Mouse (Mus musculus): Measurements from ENCODE around the gene Pla2g2c. TPM values are rescaled to one million over a fixed set of nuclear protein-coding genes. Genes with fewer than 3 reads are reported as not detected.

Gene Pla2g2c
- polyA plus RNA-seq, 1 experiment from 2014 or later = 0.25 TPM

- TF ChIP-seq CTCF (IDR thresholded peaks at IDR 0.05; ENCODE audit: low read depth) = no peak
- Histone ChIP-seq H3K4me1 (ENCODE audit: insufficient read depth) (no peaks in the 10 kb centered on the region; the same call in 1 of the 2 replicates), H3K4me3 (ENCODE audit: low read depth, low read length) (no peak overlapping the region), H3K9me3 (ENCODE audit: low read depth, low read length) (no peaks in the 10 kb centered on the region), H3K27ac (ENCODE audit: low read depth) (no peak overlapping the region), H3K27me3 (ENCODE audit: insufficient read depth, low read length) (peaks cover 38% of the 10 kb centered on the region; the same call in 1 of the 2 replicates), H3K9ac (no peak overlapping the region), H3K36me3 (ENCODE audit: insufficient read depth) (no peaks in the 10 kb centered on the region), H3K4me2 (no peak overlapping the region)
- WGBS = 7% methylated on average over 4 of the region's 4 CpGs
- ATAC-seq (ENCODE audit: insufficient read depth) (no peak), DNase-seq (no peak)
Observed at GRCm38 (mm10) chr4:138690561-138690960, 34.0 kb upstream of the Pla2g2c start.

GRCm38 (mm10) chr4:138691443-138692181, 33.0 kb upstream of the Pla2g2c start:
- H3K4me2 ChIP-seq = no peak overlapping the region
- H3K27ac ChIP-seq (ENCODE audit: low read depth) = no peak overlapping the region
- peaks cover 42% of the 10 kb centered on the region; the same call in 1 of the 2 replicates for H3K27me3 ChIP-seq (ENCODE audit: insufficient read depth, low read length)
- WGBS = 7% methylated on average over 19 of the region's 19 CpGs
- H3K4me1 ChIP-seq (ENCODE audit: insufficient read depth) = no peaks in the 10 kb centered on the region; the same call in 1 of the 2 replicates
- no peak overlapping the region for H3K9ac ChIP-seq
- no peaks in the 10 kb centered on the region for H3K9me3 ChIP-seq (ENCODE audit: low read depth, low read length)
- no peak for DNase-seq
- no peak overlapping the region for H3K4me3 ChIP-seq (ENCODE audit: low read depth, low read length)
- no peak for ATAC-seq (ENCODE audit: insufficient read depth)
- no peak for TF ChIP-seq CTCF (IDR thresholded peaks at IDR 0.05; ENCODE audit: low read depth)
- H3K36me3 ChIP-seq (ENCODE audit: insufficient read depth) = no peaks in the 10 kb centered on the region

DNA sequence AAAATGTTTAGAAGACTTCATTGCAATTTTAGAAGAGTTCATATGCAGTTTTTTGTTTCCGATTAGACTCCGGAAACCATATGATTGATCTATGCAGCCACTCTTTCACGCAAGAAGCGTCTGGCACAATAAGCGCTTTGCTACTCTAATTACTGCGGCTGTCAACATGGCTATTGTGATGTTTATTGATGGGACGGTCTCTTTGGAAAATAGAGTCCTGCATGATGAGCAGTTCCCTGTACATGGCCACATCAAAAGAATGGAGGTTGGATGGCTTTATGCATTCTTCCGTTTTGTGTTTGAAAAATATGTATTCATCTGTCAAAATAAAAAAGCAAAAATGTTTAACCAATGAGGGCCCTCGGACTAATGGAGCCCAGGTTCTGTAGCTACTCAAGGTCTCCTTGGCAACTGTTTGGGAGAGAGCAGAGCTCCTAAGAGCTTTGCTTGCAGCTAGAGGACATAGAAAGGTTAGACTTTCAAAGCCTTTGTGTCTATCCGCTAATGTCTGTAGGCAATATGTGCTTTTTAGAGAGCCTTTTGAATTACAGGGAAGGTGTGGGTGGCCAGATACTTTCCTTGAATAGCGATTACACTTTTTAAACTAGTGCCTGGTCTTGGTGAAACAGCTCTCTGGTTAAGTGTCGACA, 31.4 kb upstream of the Pla2g2c start:
- no peaks in the 10 kb centered on the region for H3K9me3 ChIP-seq (ENCODE audit: low read depth, low read length)
- no peak for TF ChIP-seq CTCF (IDR thresholded peaks at IDR 0.05; ENCODE audit: low read depth)
- WGBS = 63% methylated on average over 12 of the region's 12 CpGs
- DNase-seq (peak; percentile 7), ATAC-seq (ENCODE audit: insufficient read depth) (no peak)
- no peak overlapping the region for H3K27ac ChIP-seq (ENCODE audit: low read depth)
- peaks cover 42% of the 10 kb centered on the region; the same call in 1 of the 2 replicates for H3K27me3 ChIP-seq (ENCODE audit: insufficient read depth, low read length)
- no peaks in the 10 kb centered on the region; the same call in 1 of the 2 replicates for H3K4me1 ChIP-seq (ENCODE audit: insufficient read depth)
- no peak overlapping the region for H3K4me3 ChIP-seq (ENCODE audit: low read depth, low read length)
- no peak overlapping the region for H3K4me2 ChIP-seq
- H3K36me3 ChIP-seq (ENCODE audit: insufficient read depth) = no peaks in the 10 kb centered on the region
- H3K9ac ChIP-seq = no peak overlapping the region

GRCm38 (mm10) chr4:138696720-138697119, 27.9 kb upstream of the Pla2g2c start:
- no peak overlapping the region for H3K9ac ChIP-seq
- H3K27me3 ChIP-seq (ENCODE audit: insufficient read depth, low read length) = peaks cover 15% of the 10 kb centered on the region; the same call in 1 of the 2 replicates
- TF ChIP-seq CTCF (IDR thresholded peaks at IDR 0.05; ENCODE audit: low read depth) = no peak
- 34% methylated on average over 7 of the region's 7 CpGs for WGBS
- no peaks in the 10 kb centered on the region for H3K9me3 ChIP-seq (ENCODE audit: low read depth, low read length)
- no peak overlapping the region for H3K4me3 ChIP-seq (ENCODE audit: low read depth, low read length)
- no peak overlapping the region for H3K27ac ChIP-seq (ENCODE audit: low read depth)
- H3K4me1 ChIP-seq (ENCODE audit: insufficient read depth) = no peaks in the 10 kb centered on the region; the same call in 1 of the 2 replicates
- DNase-seq = no peak
- no peak overlapping the region for H3K4me2 ChIP-seq
- no peak for ATAC-seq (ENCODE audit: insufficient read depth)
- no peaks in the 10 kb centered on the region for H3K36me3 ChIP-seq (ENCODE audit: insufficient read depth)

DNA sequence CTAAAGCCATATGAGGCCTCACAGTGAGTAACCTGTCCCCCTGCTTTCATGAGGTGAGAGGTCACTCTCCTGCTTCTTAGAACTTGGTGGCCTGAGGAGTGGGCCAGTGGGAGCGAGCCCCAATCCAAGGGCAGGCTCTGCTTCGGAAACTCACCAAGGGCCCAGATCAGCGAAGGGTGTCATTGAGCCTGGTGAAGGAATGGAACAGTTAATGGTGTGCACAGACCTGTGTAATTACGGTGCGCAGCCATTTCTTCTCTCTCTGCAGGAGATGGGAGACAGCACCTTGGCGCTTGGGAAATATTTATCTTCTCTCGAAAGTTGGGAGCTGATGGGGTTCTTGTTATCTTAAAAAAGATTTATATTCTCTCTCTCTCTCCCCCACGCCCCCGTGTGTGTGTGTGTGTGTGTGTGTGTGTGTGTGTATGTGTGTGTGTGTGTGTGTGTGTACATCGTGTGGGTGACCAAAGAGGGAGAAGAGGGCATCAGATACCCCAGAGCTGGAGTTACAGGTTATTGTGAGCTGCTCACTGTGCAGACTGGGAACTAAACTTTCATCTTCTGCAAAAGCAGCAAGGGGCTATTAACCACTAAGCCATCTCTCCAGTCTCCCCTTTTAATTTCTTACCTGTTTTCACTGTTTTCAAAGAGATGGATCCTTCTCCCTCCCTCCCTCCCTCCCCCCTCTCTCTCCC, 27.3 kb upstream of the Pla2g2c start:
- WGBS = 42% methylated on average over 10 of the region's 10 CpGs
- TF ChIP-seq CTCF (IDR thresholded peaks at IDR 0.05; ENCODE audit: low read depth) = no peak
- H3K9me3 ChIP-seq (ENCODE audit: low read depth, low read length) = no peaks in the 10 kb centered on the region
- H3K27me3 ChIP-seq (ENCODE audit: insufficient read depth, low read length) = peaks cover 10% of the 10 kb centered on the region; the same call in 1 of the 2 replicates
- H3K9ac ChIP-seq = no peak overlapping the region
- no peak overlapping the region for H3K27ac ChIP-seq (ENCODE audit: low read depth)
- H3K4me3 ChIP-seq (ENCODE audit: low read depth, low read length) = no peak overlapping the region
- DNase-seq (no peak), ATAC-seq (ENCODE audit: insufficient read depth) (no peak)
- H3K36me3 ChIP-seq (ENCODE audit: insufficient read depth) = no peaks in the 10 kb centered on the region
- H3K4me2 ChIP-seq = no peak overlapping the region
- H3K4me1 ChIP-seq (ENCODE audit: insufficient read depth) = no peaks in the 10 kb centered on the region; the same call in 1 of the 2 replicates

DNA sequence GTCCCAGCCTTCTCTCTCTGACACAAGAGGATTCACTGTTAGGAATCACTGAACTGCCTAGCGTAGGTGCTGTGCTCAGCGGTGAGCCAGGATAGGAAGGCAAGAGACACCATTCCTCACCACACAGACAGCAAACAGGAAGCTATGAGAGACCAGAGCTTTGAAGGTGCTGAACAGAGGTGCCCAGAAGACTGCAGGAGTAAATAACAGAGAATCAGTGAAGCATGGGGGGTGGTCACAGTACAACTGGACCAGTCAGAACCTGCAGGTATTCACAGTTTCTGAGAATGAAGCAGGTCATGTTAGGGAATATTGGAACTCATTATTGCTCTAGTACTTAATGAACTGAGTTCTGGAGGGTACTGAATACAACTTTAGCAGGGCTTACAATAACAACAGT, 26.3 kb upstream of the Pla2g2c start:
- H3K4me1 ChIP-seq (ENCODE audit: insufficient read depth) = no peaks in the 10 kb centered on the region
- no peak overlapping the region for H3K4me2 ChIP-seq
- ATAC-seq (ENCODE audit: insufficient read depth) = no peak
- H3K27ac ChIP-seq (ENCODE audit: low read depth) = no peak overlapping the region
- 0 out of 2 replicates have a peak, but pooled peaks cover 4% of the 10 kb centered on the region for H3K27me3 ChIP-seq (ENCODE audit: insufficient read depth, low read length)
- no peaks in the 10 kb centered on the region for H3K36me3 ChIP-seq (ENCODE audit: insufficient read depth)
- no peaks in the 10 kb centered on the region for H3K9me3 ChIP-seq (ENCODE audit: low read depth, low read length)
- DNase-seq = no peak
- WGBS = 52% methylated on average over 2 of the region's 2 CpGs
- H3K4me3 ChIP-seq (ENCODE audit: low read depth, low read length) = no peak overlapping the region
- H3K9ac ChIP-seq = no peak overlapping the region
- no peak for TF ChIP-seq CTCF (IDR thresholded peaks at IDR 0.05; ENCODE audit: low read depth)

Data from lung, embryonic 14.5 days (tissue).